Mouse (Mus musculus) MEL (cell line): ENCODE data around the gene Nbas. TPM values are rescaled to one million over a fixed set of nuclear protein-coding genes. Genes with fewer than 3 reads are reported as not detected.

Experiments used
- DNase-seq: peaks from one replicate; pipeline ENCODE4 v3.0.0; 2011; ENCODE audit warnings: low read depth, low spot score
- H3K27ac ChIP-seq: 2 replicates; pipeline ENCODE4 v1.5.1; 2012; ENCODE audit warnings: low read depth, mild to moderate bottlenecking, control low read depth, low read length, moderate library complexity; ENCODE audit not compliant: control insufficient read depth
- H3K27me3 ChIP-seq, 2 experiments: fragments of 150-350 bp in 1 of 2; sonication (generic) in 1 of 2; 2 replicates each; pipeline ENCODE4 v1.6.1; 2012; ENCODE audit warnings: low read length in 2 of 2, mild to moderate bottlenecking in 2 of 2, improper control_type of control experiment in 1 of 2, moderate library complexity in 1 of 2; ENCODE audit not compliant: insufficient read depth in 2 of 2, control insufficient read depth in 1 of 2
- H3K36me3 ChIP-seq, 2 experiments: 2 replicates each; pipeline ENCODE4 v1.6.1; 2012 to 2014; ENCODE audit warnings: low read length in 2 of 2, improper control_type of control experiment in 1 of 2, inconsistent platforms in 1 of 2, mild to moderate bottlenecking in 1 of 2; ENCODE audit not compliant: insufficient read depth in 2 of 2, control insufficient read depth in 1 of 2
- H3K4me1 ChIP-seq, 2 experiments: fragments of 150-350 bp in 1 of 2; sonication (generic) in 1 of 2; 2 replicates each; pipeline ENCODE4 v1.6.1; 2012; ENCODE audit warnings: low read length in 2 of 2, improper control_type of control experiment in 1 of 2, mild to moderate bottlenecking in 1 of 2; ENCODE audit not compliant: insufficient read depth in 2 of 2, control insufficient read depth in 1 of 2
- H3K4me3 ChIP-seq, 2 experiments: fragments of 150-350 bp in 1 of 2; sonication (generic) in 1 of 2; 2 replicates each; pipeline ENCODE4 v1.5.1; 2012; ENCODE audit warnings: low read depth in 2 of 2, low read length in 2 of 2, mild to moderate bottlenecking in 2 of 2, moderate library complexity in 2 of 2, control low read depth in 1 of 2, improper control_type of control experiment in 1 of 2; ENCODE audit not compliant: control insufficient read depth in 1 of 2, insufficient read depth in 1 of 2
- H3K79me2 ChIP-seq: 2 replicates; pipeline ENCODE4 v1.6.1; 2012; ENCODE audit warnings: mild to moderate bottlenecking, low read length, moderate library complexity; ENCODE audit not compliant: control insufficient read depth, poor library complexity, insufficient read depth
- H3K9ac ChIP-seq: 2 replicates; pipeline ENCODE4 v1.6.1; 2012; ENCODE audit warnings: low read depth, mild to moderate bottlenecking, control low read depth, low read length, moderate library complexity; ENCODE audit not compliant: control insufficient read depth, poor library complexity, severe bottlenecking
- H3K9me3 ChIP-seq: fragments of 150-350 bp; sonication (generic); replicated peaks from 2 replicates; pipeline ENCODE4 v1.6.1; 2012; ENCODE audit warnings: mild to moderate bottlenecking, low read length, improper control_type of control experiment, moderate library complexity; ENCODE audit not compliant: insufficient read depth
- BHLHE40 ChIP-seq: IDR thresholded peaks from 2 replicates; pipeline ENCODE4 v1.6.1; 2012; ENCODE audit warnings: low read depth, mild to moderate bottlenecking, inconsistent platforms, low read length, improper control_type of control experiment, borderline replicate concordance
- CHD2 ChIP-seq: IDR thresholded peaks from 2 replicates; pipeline ENCODE4 v1.6.1; 2011; ENCODE audit warnings: low read length, improper control_type of control experiment
- ELF1 ChIP-seq: IDR thresholded peaks from 2 replicates; pipeline ENCODE4 v1.6.1; 2014; ENCODE audit warnings: low read depth, mild to moderate bottlenecking, inconsistent platforms, low read length, improper control_type of control experiment, moderate library complexity
- JUND ChIP-seq: IDR thresholded peaks from 2 replicates; pipeline ENCODE4 v1.6.1; 2011; ENCODE audit warnings: low read depth, mild to moderate bottlenecking, improper control_type of control experiment, low read length
- MAFK ChIP-seq: IDR thresholded peaks from 2 replicates; pipeline ENCODE4 v1.6.1; 2011; ENCODE audit warnings: low read depth, mild to moderate bottlenecking, low read length, improper control_type of control experiment, borderline replicate concordance
- MAX ChIP-seq: IDR thresholded peaks from 2 replicates; pipeline ENCODE4 v1.6.1; 2011; ENCODE audit warnings: low read length, improper control_type of control experiment
- MAZ ChIP-seq: IDR thresholded peaks from 2 replicates; pipeline ENCODE4 v1.6.1; 2012; ENCODE audit warnings: low read depth, mild to moderate bottlenecking, inconsistent platforms, low read length, improper control_type of control experiment
- MXI1 ChIP-seq: IDR thresholded peaks from 2 replicates; pipeline ENCODE4 v1.6.1; 2011; ENCODE audit warnings: mild to moderate bottlenecking, low read depth, low read length, improper control_type of control experiment
- MYC ChIP-seq: IDR thresholded peaks from 2 replicates; pipeline ENCODE4 v1.6.1; 2011; ENCODE audit warnings: low read depth, mild to moderate bottlenecking, low read length, improper control_type of control experiment, moderate library complexity
- NELFE ChIP-seq: IDR thresholded peaks from 2 replicates; pipeline ENCODE4 v1.6.1; 2011; ENCODE audit warnings: low read depth, low read length, improper control_type of control experiment
- NRF1 ChIP-seq: IDR thresholded peaks from 2 replicates; pipeline ENCODE4 v1.6.1; 2014; ENCODE audit warnings: low read depth, mild to moderate bottlenecking, inconsistent platforms, low read length, improper control_type of control experiment, moderate library complexity; ENCODE audit not compliant: poor library complexity, insufficient read depth, severe bottlenecking
- POLR2A ChIP-seq, 2 experiments: IDR thresholded peaks; 2 replicates each; pipeline ENCODE4 v1.6.1; 2011 to 2012; ENCODE audit warnings: low read length in 2 of 2, mild to moderate bottlenecking in 2 of 2, control low read depth in 1 of 2, improper control_type of control experiment in 1 of 2, low read depth in 1 of 2, moderate library complexity in 1 of 2; ENCODE audit not compliant: control insufficient read depth in 1 of 2, insufficient read depth in 1 of 2, poor library complexity in 1 of 2
- POLR2AphosphoS2 ChIP-seq: IDR thresholded peaks from 2 replicates; pipeline ENCODE4 v1.6.1; 2011; ENCODE audit warnings: low read length, improper control_type of control experiment
- POLR2AphosphoS5 ChIP-seq: IDR thresholded peaks from 2 replicates; pipeline ENCODE4 v1.6.1; 2012; ENCODE audit warnings: low read depth, borderline replicate concordance, mild to moderate bottlenecking, inconsistent platforms, low read length, moderate library complexity, mixed read lengths
- RAD21 ChIP-seq: IDR thresholded peaks from 2 replicates; pipeline ENCODE4 v1.6.1; 2011; ENCODE audit warnings: mild to moderate bottlenecking, low read depth, low read length, improper control_type of control experiment
- SIN3A ChIP-seq: IDR thresholded peaks from 2 replicates; pipeline ENCODE4 v1.6.1; 2012; ENCODE audit warnings: low read length, improper control_type of control experiment, inconsistent platforms
- SMC3 ChIP-seq: IDR thresholded peaks from 2 replicates; pipeline ENCODE4 v1.6.1; 2011; ENCODE audit warnings: low read depth, low read length, improper control_type of control experiment
- TAL1 ChIP-seq: IDR thresholded peaks from 2 replicates; pipeline ENCODE4 v1.6.1; 2012; ENCODE audit warnings: mild to moderate bottlenecking, inconsistent platforms, low read length, moderate library complexity, mixed read lengths
- TBP ChIP-seq: IDR thresholded peaks from 2 replicates; pipeline ENCODE4 v1.8.0; 2011; ENCODE audit warnings: low read depth, low read length, improper control_type of control experiment
- TCF12 ChIP-seq: IDR thresholded peaks from 2 replicates; pipeline ENCODE4 v1.6.1; 2014; ENCODE audit warnings: low read depth, mild to moderate bottlenecking, inconsistent platforms, low read length, improper control_type of control experiment, moderate library complexity
- UBTF ChIP-seq: IDR thresholded peaks from 2 replicates; pipeline ENCODE4 v1.6.1; 2012; ENCODE audit warnings: low read depth, mild to moderate bottlenecking, inconsistent platforms, low read length, improper control_type of control experiment, moderate library complexity, borderline replicate concordance; ENCODE audit not compliant: insufficient read depth
- USF1 ChIP-seq: IDR thresholded peaks from 2 replicates; pipeline ENCODE4 v1.6.1; 2014; ENCODE audit warnings: low read depth, mild to moderate bottlenecking, inconsistent platforms, low read length, improper control_type of control experiment, moderate library complexity
- USF2 ChIP-seq, 2 experiments: IDR thresholded peaks; 2 replicates each; pipeline ENCODE4 v1.6.1; 2011 to 2012; ENCODE audit warnings: improper control_type of control experiment in 2 of 2, low read length in 2 of 2, borderline replicate concordance in 1 of 2, inconsistent platforms in 1 of 2, low read depth in 1 of 2, mild to moderate bottlenecking in 1 of 2; ENCODE audit not compliant: insufficient read depth in 1 of 2
- ZMIZ1 ChIP-seq: IDR thresholded peaks from 2 replicates; pipeline ENCODE4 v1.6.1; 2012; ENCODE audit warnings: low read depth, mild to moderate bottlenecking, inconsistent platforms, low read length, improper control_type of control experiment, moderate library complexity
- ZNF384 ChIP-seq: IDR thresholded peaks from 2 replicates; pipeline ENCODE4 v1.6.1; 2012; ENCODE audit warnings: low read depth, mild to moderate bottlenecking, inconsistent platforms, low read length, improper control_type of control experiment
- polyA plus RNA-seq, 2 experiments: library from polyadenylated mRNA; stranded (reverse) in 1 of 2; unstranded in 1 of 2; fragments of >175 nt in 1 of 2; fragments of >200 nt in 1 of 2; gene quantifications; 2 replicates each; pipeline versions ENCODE4 v1.2.1 to v1.2.4; 2012; ENCODE audit warnings: low replicate concordance in 2 of 2, low read depth in 1 of 2; ENCODE audit not compliant: insufficient read length in 2 of 2, insufficient read depth in 1 of 2, missing spikeins in 1 of 2
- total RNA-seq: library from RNA; depleted of rRNA; stranded (reverse); fragments of 300-350 nt; gene quantifications from 2 replicates; pipeline ENCODE4 v1.2.3, GENCODE M21; 2012

The Nbas gene
- total and polyA plus RNA-seq, 3 experiments: 24.2 to 25.7 TPM; not detected in 1

- TF ChIP-seq SIN3A: peak; percentile 71
- TF ChIP-seq USF2 (IDR thresholded peaks at IDR 0.05; ENCODE audit: borderline replicate concordance in 1 of 2, insufficient read depth in 1 of 2, low read depth in 1 of 2, low read length in 2 of 2): no peak
- peak; percentile 45 for TF ChIP-seq MAX
Measured at GRCm38 (mm10) chr12:13268826-13269449, at the start of gene Nbas (continued).

GRCm38 (mm10) chr12:13242453-13242852, 26.5 kb upstream of the Nbas start:
- Histone ChIP-seq H3K27me3 (no peaks in the 10 kb centered on the region), H3K9me3 (no peaks in the 10 kb centered on the region), H3K36me3 (peaks cover 9 to 50% of the 10 kb centered on the region in 2 experiments), H3K9ac (no peak overlapping the region), H3K4me3 (no peak overlapping the region), H3K79me2 (peaks cover 5% of the 10 kb centered on the region), H3K4me1 (0 out of 4 replicates have a peak, but pooled peaks cover 0 to 1% of the 10 kb centered on the region in 2 experiments), H3K27ac (no peak overlapping the region)
- no peak for TF ChIP-seq CHD2
- TF ChIP-seq NRF1: no peak
- TF ChIP-seq USF1: no peak
- no peak for TF ChIP-seq RAD21
- no peak for TF ChIP-seq ZNF384
- no peak for TF ChIP-seq MAX
- no peak for TF ChIP-seq JUND
- no peak for TF ChIP-seq SMC3
- TF ChIP-seq MXI1: no peak
- no peak for TF ChIP-seq POLR2A (IDR thresholded peaks at IDR 0.05; ENCODE audit: control insufficient read depth in 1 of 2, insufficient read depth in 1 of 2, low read depth in 1 of 2, low read length in 2 of 2, poor library complexity in 1 of 2)
- no peak for TF ChIP-seq MAZ
- TF ChIP-seq POLR2AphosphoS2: no peak
- TF ChIP-seq UBTF: no peak
- DNase-seq: no peak

DNA sequence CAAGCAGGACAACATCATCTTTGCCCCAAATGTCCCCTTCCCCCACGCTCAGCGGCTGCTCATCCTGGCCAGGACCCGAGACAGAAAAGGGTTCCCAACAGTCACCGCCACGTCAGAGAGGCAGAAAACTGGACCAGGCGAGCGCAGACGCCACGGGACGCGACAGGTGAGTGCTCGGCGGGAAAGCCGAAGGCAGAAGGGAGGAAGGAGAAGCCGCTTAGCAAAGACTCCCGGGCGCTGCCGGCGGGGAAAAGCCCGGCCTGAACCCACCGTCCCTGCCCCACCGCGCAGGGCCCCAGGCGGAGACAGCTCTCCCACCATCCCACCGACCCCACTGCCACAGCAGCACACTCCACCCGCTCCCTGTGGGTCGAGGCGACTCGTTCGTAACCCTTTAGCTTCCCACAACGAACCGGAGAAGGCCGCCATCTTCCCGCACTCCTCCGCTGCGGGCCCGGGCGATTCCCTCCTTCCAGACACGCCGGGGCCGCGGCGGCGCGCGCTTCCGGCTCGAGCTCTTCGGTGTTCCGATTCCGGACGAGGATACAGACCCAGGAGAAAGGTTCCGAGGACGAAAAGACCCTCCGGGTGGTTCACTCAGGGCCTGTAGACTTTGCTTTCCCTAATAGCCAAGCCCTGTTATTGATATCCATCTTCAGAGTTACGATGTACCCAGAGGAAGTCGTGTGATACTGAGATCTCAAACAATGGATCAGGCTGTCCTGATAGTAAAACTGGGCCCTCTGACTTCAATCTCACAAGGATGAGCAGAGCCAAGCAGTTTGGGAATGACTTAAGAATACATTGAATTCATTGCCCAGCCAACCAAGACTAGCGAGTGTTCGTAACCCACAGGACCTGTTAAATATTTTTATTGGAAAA, 20.0 kb upstream of the Nbas start, which contains the start of gene Ddx1:
Gene Ddx1, minus strand, starts transcription at position 523 of the 882 bp plus-strand sequence.
- Histone ChIP-seq H3K79me2 (peaks cover 17% of the 10 kb centered on the region), H3K9me3 (no peaks in the 10 kb centered on the region), H3K9ac (peak within 1 kb of the TSS; percentile 94), H3K4me1 (peaks cover 5 to 7% of the 10 kb centered on the region in 2 experiments; a peak in 2 of 4 replicates), H3K4me3 (peak within 1 kb of the TSS; percentile 66 to 91), H3K27ac (peak within 1 kb of the TSS; percentile 45), H3K27me3 (peaks cover 0 to under 1% of the 10 kb centered on the region in 2 experiments; a peak in 1 of 4 replicates), H3K36me3 (peaks cover 0 to 13% of the 10 kb centered on the region in 2 experiments; a peak in 3 of 4 replicates)
- peak; percentile 92 for DNase-seq
- TF ChIP-seq MXI1 (peak; percentile 81), SIN3A (peak; percentile 84), TAL1 (no peak), POLR2A (IDR thresholded peaks at IDR 0.05; ENCODE audit: control insufficient read depth in 1 of 2, insufficient read depth in 1 of 2, low read depth in 1 of 2, low read length in 2 of 2, poor library complexity in 1 of 2) (peak; percentile 84 to 87), MYC (peak; percentile 58), ELF1 (peak; percentile 79), MAFK (no peak), ZMIZ1 (no peak), TBP (peak; percentile 88), RAD21 (no peak), SMC3 (no peak), TCF12 (peak; percentile 79), USF2 (IDR thresholded peaks at IDR 0.05; ENCODE audit: borderline replicate concordance in 1 of 2, insufficient read depth in 1 of 2, low read depth in 1 of 2, low read length in 2 of 2) (no peak), USF1 (no peak), NELFE (peak; percentile 73), BHLHE40 (no peak), UBTF (no peak), POLR2AphosphoS5 (no peak)
